Mouse (Mus musculus): ENCODE data around the gene Rhd. TPM values are rescaled to one million over a fixed set of nuclear protein-coding genes. Genes with fewer than 3 reads are reported as not detected.

Rhd gene
- polyA plus RNA-seq, 1 experiment from 2014 or later: 0.08 TPM

- POLR2A ChIA-PET: no interaction called here
- in situ Hi-C loops (cut with MboI; ENCODE audit: low pct_unique_long_range_greater_than_20kb): no loop called here
- CTCF ChIA-PET: interaction anchor here (2.0 kb wide), 1 partner anchor 19 kb away, joined by 4 read pairs; no protein-coding TSS in a partner anchor
- no peaks in the 10 kb centered on the region for H3K27me3 ChIP-seq
- no peak for DNase-seq (ENCODE audit: low read depth, low spot score)
- ATAC-seq: no peak
- no peak for TF ChIP-seq CTCF (IDR thresholded peaks at IDR 0.05)
Observed at GRCm38 (mm10) chr4:134856501-134856900, 7.8 kb upstream of the Rhd start.

DNA sequence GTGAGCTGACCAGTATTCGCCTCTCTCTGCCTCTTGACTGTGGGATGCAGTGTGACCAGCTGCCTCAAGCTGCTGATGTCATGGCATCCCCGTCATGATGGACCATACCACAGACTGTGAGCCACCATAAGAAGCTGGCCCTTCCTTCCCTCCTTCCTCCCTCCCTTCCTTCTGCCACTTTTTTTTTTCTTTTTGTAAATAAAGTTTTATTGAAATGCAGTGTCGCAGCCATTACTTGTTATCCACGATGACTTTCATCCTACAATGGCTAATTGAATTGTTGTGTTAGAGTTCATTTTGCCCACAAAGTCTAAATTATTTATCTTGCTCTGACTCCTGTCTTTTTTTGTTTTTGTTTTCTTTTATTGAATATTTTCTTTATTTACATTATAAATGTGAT, 5.8 kb upstream of the Rhd start:
- POLR2A ChIA-PET: no interaction called here
- H3K27me3 ChIP-seq: no peaks in the 10 kb centered on the region
- CTCF ChIA-PET: no interaction called here
- ATAC-seq (no peak), DNase-seq (ENCODE audit: low read depth, low spot score) (no peak)
- no peak for TF ChIP-seq CTCF (IDR thresholded peaks at IDR 0.05)
- in situ Hi-C loops (cut with MboI; ENCODE audit: low pct_unique_long_range_greater_than_20kb): no loop called here

- in situ Hi-C loops (cut with MboI; ENCODE audit: low pct_unique_long_range_greater_than_20kb): no loop called here
- no peak for ATAC-seq
Observed at GRCm38 (mm10) chr4:134861884-134862283, 2.5 kb upstream of the Rhd start.

DNA sequence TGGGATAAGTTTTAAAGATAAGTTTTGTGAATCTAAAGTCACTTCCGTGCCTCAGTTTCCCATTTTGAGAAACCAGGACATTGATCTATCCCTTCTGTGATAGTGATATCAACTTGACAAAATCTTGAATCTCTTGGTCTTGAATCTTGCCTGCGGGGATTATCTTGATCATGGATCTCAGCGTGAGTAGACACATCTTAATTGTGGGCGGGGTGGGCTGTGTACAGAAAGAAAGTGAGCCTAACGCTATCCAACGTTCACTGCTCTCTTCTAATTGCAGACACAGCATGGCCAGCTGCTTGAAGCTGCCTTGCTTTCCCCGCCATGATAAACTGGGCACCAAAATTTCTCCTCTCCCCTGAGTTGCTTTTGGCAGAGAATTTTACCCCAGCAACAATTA, 1.3 kb upstream of the Rhd start:
- POLR2A ChIA-PET: no interaction called here
- in situ Hi-C loops (cut with MboI; ENCODE audit: low pct_unique_long_range_greater_than_20kb): no loop called here
- no peak for ATAC-seq
- CTCF ChIA-PET: no interaction called here
- H3K27me3 ChIP-seq: no peaks in the 10 kb centered on the region
- DNase-seq (ENCODE audit: low read depth, low spot score): no peak
- no peak for TF ChIP-seq CTCF (IDR thresholded peaks at IDR 0.05)

More at GRCm38 (mm10) chr4:134861884-134862283, 2.5 kb upstream of the Rhd start:
- no peak for DNase-seq (ENCODE audit: low read depth, low spot score)
- ChIA-PET POLR2A (no interaction called here), CTCF (no interaction called here)
- TF ChIP-seq CTCF (IDR thresholded peaks at IDR 0.05): no peak
- no peaks in the 10 kb centered on the region for H3K27me3 ChIP-seq

GRCm38 (mm10) chr4:134865340-134865739, 1.0 kb downstream of the Rhd start:
- in situ Hi-C loops (cut with MboI; ENCODE audit: low pct_unique_long_range_greater_than_20kb): no loop called here
- CTCF ChIA-PET: no interaction called here
- DNase-seq (ENCODE audit: low read depth, low spot score): no peak
- POLR2A ChIA-PET: no interaction called here
- H3K27me3 ChIP-seq: no peaks in the 10 kb centered on the region
- no peak for TF ChIP-seq CTCF (IDR thresholded peaks at IDR 0.05)
- no peak for ATAC-seq

- CTCF ChIA-PET: no interaction called here
- in situ Hi-C loops (cut with MboI; ENCODE audit: low pct_unique_long_range_greater_than_20kb): no loop called here
Observed at GRCm38 (mm10) chr4:134865789-134866188, 1.5 kb downstream of the Rhd start.

GRCm38 (mm10) chr4:134867213-134867612, 2.9 kb downstream of the Rhd start:
- ChIA-PET POLR2A (no interaction called here), CTCF (no interaction called here)
- H3K27me3 ChIP-seq: no peaks in the 10 kb centered on the region
- no peak for TF ChIP-seq CTCF (IDR thresholded peaks at IDR 0.05)
- in situ Hi-C loops (cut with MboI; ENCODE audit: low pct_unique_long_range_greater_than_20kb): no loop called here
- DNase-seq (ENCODE audit: low read depth, low spot score) (no peak), ATAC-seq (no peak)

More at GRCm38 (mm10) chr4:134865789-134866188, 1.5 kb downstream of the Rhd start:
- H3K27me3 ChIP-seq: no peaks in the 10 kb centered on the region
- TF ChIP-seq CTCF (IDR thresholded peaks at IDR 0.05): no peak
- ATAC-seq: no peak
- no peak for DNase-seq (ENCODE audit: low read depth, low spot score)
- POLR2A ChIA-PET: interaction anchor here (0.6 kb wide), 1 partner anchor 34 kb away, joined by 3 read pairs; no protein-coding TSS in a partner anchor

- in situ Hi-C loops (cut with MboI; ENCODE audit: low pct_unique_long_range_greater_than_20kb): no loop called here
- POLR2A ChIA-PET: no interaction called here
- DNase-seq (ENCODE audit: low read depth, low spot score) (no peak), ATAC-seq (no peak)
- no peaks in the 10 kb centered on the region for H3K27me3 ChIP-seq
- CTCF ChIA-PET: no interaction called here
- TF ChIP-seq CTCF (IDR thresholded peaks at IDR 0.05): no peak
Observed at GRCm38 (mm10) chr4:134867661-134868060, 3.3 kb downstream of the Rhd start.

DNA sequence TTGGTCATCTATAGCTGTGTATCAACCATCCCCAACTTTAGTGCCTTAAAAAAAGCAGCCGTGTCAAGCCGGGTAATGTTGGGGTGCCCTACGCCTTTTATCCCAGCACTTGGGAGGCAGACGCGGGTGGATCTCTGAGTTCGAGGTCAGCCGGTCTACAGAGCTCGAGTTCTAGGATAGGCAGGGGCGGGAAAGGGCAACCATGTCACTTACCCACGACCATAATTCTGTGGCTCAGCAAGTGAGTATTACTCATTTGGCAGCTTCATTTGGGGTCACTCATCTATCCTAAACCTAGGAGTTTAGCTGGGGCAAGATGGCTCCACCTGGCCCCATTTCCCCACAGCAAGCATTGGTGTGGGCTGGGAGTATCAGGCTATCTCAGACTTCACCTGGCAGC, 3.7 kb downstream of the Rhd start:
- ChIA-PET POLR2A (no interaction called here), CTCF (no interaction called here)
- ATAC-seq (no peak), DNase-seq (ENCODE audit: low read depth, low spot score) (no peak)
- TF ChIP-seq CTCF (IDR thresholded peaks at IDR 0.05): no peak
- in situ Hi-C loops (cut with MboI; ENCODE audit: low pct_unique_long_range_greater_than_20kb): no loop called here
- H3K27me3 ChIP-seq: no peaks in the 10 kb centered on the region

DNA sequence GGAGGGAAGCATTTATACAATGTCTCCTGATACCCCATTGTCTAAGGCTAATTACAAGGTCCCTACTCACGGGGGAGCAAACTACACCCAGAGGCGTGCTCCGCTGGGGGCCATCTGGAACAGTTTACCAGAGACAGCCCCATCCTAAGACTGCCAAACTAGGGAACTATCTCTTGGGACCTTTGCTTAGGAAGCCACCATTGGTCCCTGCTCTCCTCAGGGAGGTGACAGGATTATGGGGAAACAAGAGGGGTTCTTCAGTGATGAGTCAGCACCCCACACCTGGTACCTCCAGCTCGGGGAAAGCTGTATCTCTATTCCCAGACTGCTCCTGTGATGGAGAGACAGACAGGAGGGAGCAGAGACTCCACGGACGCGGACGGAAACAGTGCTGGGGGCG, 4.2 kb downstream of the Rhd start:
- in situ Hi-C loops (cut with MboI; ENCODE audit: low pct_unique_long_range_greater_than_20kb): no loop called here
- ATAC-seq: no peak

DNA sequence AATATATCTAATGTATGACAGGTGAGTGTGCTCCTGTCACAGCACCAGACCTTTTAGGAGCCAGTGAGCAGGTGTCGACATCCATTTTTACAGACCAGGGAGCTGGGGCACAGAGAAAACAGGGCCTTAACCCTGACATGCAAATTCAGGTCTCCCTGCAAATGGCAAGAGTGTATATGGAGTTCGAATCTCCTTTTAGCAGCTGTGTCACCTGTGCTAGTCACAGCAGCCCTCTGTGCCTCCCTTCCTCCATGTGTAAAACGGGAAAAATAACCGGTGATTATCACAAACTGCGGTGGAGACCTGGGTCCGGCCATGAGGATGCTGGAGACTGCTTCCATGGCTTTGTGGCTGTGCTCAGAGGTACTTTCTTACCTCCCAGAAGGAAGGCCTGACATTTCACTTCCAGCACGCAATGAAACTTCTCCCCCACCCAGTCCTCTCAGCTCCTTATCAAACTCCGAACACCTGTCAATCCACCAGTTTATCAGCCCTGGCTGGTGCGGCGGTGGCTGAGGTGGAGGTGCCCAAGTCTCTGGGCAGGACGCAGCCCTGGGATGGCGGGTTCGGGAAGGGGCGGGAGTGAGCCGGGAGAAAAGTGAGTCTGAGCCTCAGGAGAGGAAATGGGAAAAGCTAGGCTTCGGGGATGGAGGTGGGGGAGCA, 4.9 kb downstream of the Rhd start:
- POLR2A ChIA-PET: no interaction called here

More for the DNA sequence above, 4.2 kb downstream of the Rhd start:
- no peak for TF ChIP-seq CTCF (IDR thresholded peaks at IDR 0.05)
- DNase-seq (ENCODE audit: low read depth, low spot score): no peak
- H3K27me3 ChIP-seq: no peaks in the 10 kb centered on the region
- POLR2A ChIA-PET: no interaction called here
- CTCF ChIA-PET: no interaction called here

GRCm38 (mm10) chr4:134869815-134870375, 5.6 kb downstream of the Rhd start:
- no peak for ATAC-seq
- in situ Hi-C loops (cut with MboI; ENCODE audit: low pct_unique_long_range_greater_than_20kb): no loop called here
- CTCF ChIA-PET: no interaction called here

More for the DNA sequence above, 4.9 kb downstream of the Rhd start:
- in situ Hi-C loops (cut with MboI; ENCODE audit: low pct_unique_long_range_greater_than_20kb): no loop called here
- CTCF ChIA-PET: no interaction called here
- DNase-seq (ENCODE audit: low read depth, low spot score) (no peak), ATAC-seq (no peak)
- no peaks in the 10 kb centered on the region for H3K27me3 ChIP-seq
- no peak for TF ChIP-seq CTCF (IDR thresholded peaks at IDR 0.05)

More at GRCm38 (mm10) chr4:134869815-134870375, 5.6 kb downstream of the Rhd start:
- POLR2A ChIA-PET: no interaction called here
- DNase-seq (ENCODE audit: low read depth, low spot score): no peak
- no peak for TF ChIP-seq CTCF (IDR thresholded peaks at IDR 0.05)
- H3K27me3 ChIP-seq: no peaks in the 10 kb centered on the region
